Mouse (Mus musculus) left cerebral cortex, postnatal 4 days (tissue): ENCODE data around the gene Zfp81. TPM values are rescaled to one million over a fixed set of nuclear protein-coding genes. Genes with fewer than 3 reads are reported as not detected.
"Not testable (repeated sequence)": the region's sequence is repeated elsewhere in the genome, so short reads cannot be mapped to it uniquely, and the experiment has no call there.

Source experiments
- DNase-seq: peaks from one replicate; pipeline ENCODE4 v3.0.0-alpha.2; 2022
- intact Hi-C: fragments of 180-260 bp; cut with DNase I; formaldehyde crosslinking; loops from one replicate; pipeline ENCODE4 v1.15.1; 2025
- total RNA-seq, 2 experiments: library from RNA; stranded (reverse); gene quantifications; 2 replicates each; pipeline ENCODE4 v1.2.3; 2021

Zfp81 gene
- 10 to 100 TPM; 35.2 to 41.8 TPM for total RNA-seq

- DNase-seq, result peak; percentile 90
- intact Hi-C loops, result no loop called here
Measured at GRCm38 (mm10) chr17:33358411-33359384, at the start of gene Zfp81. Zfp81 (minus strand) TSS chr17:33358878.

GRCm38 (mm10) chr17:33394182-33395034, 35.7 kb upstream of the Zfp81 start, which contains the start of gene Zfp101:
Zfp101 (minus strand) TSS chr17:33394641.
- intact Hi-C loops, result no loop called here
- DNase-seq, result peak; percentile 88

- DNase-seq, result no peak
- intact Hi-C loops, result no loop called here
Measured at GRCm38 (mm10) chr17:33392271-33392670, 33.6 kb upstream of the Zfp81 start.

GRCm38 (mm10) chr17:33385705-33386104, 27.0 kb upstream of the Zfp81 start:
- intact Hi-C loops, result no loop called here
- no peak for DNase-seq

DNA sequence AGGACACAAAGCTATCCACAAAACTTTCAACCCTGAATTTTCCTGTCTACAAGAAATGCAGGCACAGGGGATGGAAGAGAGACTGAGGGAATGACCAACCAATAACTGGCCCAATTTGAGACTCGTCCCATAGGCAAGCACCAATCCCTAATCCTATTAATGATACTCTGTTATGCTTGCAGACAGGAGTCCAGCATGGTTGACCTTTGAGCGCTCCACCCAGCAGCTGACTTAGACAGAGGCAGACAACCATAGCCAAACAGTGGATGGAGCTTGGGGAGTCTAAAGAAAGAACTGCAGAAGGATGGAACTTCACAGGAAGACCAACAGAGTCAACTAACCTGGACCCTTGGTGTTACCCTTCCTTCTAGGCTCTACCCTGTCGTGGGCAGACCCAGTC, 14.1 kb upstream of the Zfp81 start:
- intact Hi-C loops, result no loop called here
- no peak for DNase-seq

DNA sequence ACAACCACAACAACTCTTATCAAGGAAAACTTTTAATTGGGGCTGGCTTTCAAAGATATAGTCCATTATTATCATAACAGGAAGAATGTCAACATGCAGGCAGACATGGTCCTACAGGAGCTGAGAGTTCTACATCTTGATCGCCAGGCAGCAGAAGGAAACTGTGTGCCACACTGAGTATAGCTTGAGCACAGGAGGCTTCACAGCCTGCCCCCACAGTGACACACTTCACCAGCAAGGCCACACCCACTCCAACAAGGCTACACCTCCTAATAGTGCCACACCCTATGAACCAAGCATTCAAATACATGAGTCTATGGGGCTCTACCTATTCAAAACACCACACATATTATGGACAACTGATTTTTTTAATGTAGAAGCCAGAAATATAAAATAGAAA, 5.7 kb downstream of the Zfp81 start:
- intact Hi-C loops, result no loop called here
- DNase-seq, result no peak

DNA sequence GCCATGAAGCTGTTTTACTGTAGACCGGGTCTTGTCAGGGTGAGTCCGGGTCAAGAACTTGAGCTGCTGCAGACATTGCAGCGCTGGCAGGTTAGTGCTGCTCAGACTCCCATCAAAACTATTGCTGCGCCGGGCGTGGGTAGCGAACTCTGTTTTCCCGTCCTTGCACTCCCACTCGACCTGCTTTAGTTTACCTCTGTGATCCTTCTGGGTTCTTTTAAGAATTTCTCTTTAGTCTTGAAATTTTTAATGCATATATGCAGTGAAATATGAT, 68.9 kb downstream of the Zfp81 start:
- intact Hi-C loops, DNase-seq: not testable (repeated sequence)

DNA sequence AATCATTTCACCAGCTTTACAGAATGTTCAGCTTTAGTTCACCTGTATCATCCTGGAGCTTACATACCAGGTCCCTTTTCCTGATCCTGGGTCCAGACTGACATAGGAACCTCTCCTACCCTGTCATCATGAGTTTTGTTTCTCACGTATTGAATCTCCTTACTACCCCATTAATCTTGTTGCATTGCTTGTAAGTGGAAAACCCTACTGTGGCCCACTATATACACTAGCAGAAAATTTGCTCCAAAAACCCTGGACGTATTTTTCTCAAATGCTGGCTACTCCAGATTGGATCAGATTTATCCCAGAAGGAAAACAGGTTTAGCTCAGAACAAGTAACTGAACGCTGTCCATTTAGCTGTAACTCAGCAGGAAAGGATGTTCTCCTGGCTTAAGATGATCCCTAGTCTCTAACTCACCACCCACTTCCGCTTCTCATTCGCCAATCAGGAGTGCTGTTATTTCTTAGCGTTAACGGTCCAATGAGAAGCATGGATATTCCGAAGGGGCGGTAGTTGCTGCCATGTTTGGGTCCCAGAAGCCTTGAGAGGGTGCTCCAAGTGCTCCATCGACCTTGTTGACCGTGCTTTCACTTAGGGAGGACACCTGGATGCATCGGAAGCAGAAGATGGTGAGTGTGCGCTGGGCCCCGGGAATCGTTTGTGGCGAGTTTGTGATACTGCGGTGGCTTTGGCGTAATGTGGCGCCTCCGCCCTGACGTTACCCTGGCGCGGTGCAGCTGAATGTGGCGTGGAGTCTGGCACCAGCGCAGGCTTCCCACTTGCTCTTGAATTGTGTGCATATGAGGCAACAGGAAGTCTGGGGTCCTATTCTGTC, 69.4 kb downstream of the Zfp81 start, which contains the start of gene Zfp955b:
Gene Zfp955b, plus strand, starts transcription at position 506 of the 837 bp plus-strand sequence.
- intact Hi-C loops, DNase-seq: not testable (repeated sequence)

Other genes starting within 250 kb of the Zfp81 start
- under 1 TPM; 0.38 to 0.91 TPM for gene Morc2b, start 219.2 kb downstream of the Zfp81 start, total RNA-seq
- gene Olfr55, start 190.4 kb downstream of the Zfp81 start, total RNA-seq, result not detected
- gene Olfr239, start 167.6 kb downstream of the Zfp81 start, total RNA-seq, result not detected
- under 1 TPM; 0.30 to 0.40 TPM for gene Olfr1564, start 137.2 kb downstream of the Zfp81 start, total RNA-seq
- gene Zfp955a, start 103.7 kb downstream of the Zfp81 start, total RNA-seq, result 10 to 100 TPM; 16.9 to 17.5 TPM
- gene Olfr63, start 94.2 kb downstream of the Zfp81 start, total RNA-seq, result under 1 TPM in 1 of 2 experiments, not detected in 1; 0.06 TPM
- gene Zfp955b, start 69.3 kb downstream of the Zfp81 start, total RNA-seq, result 10 to 100 TPM; 26.3 to 35.5 TPM
- gene Zfp101, start 35.8 kb upstream of the Zfp81 start, total RNA-seq, result 10 to 100 TPM; 13.7 to 14.9 TPM
- not detected for gene Actl9, start 74.0 kb upstream of the Zfp81 start, total RNA-seq
- 10 to 100 TPM; 63.9 to 64.7 TPM for gene Adamts10, start 165.3 kb upstream of the Zfp81 start, total RNA-seq
- gene Myo1f, start 196.8 kb upstream of the Zfp81 start, total RNA-seq, result 1 to 10 TPM in 1 of 2 experiments, under 1 TPM in 1; 0.92 to 1.3 TPM